Mouse (Mus musculus) liver, embryonic 12.5 days (tissue): ENCODE data around the gene Hhatl. TPM values are rescaled to one million over a fixed set of nuclear protein-coding genes. Genes with fewer than 3 reads are reported as not detected.

Source experiments
- ATAC-seq: fragments of 200-750 bp; cut with Nextera tagmentation; 2 replicates; pipeline ENCODE4 v1.8.0; 2017; ENCODE audit warnings: moderate number of reproducible peaks, mild to moderate bottlenecking, moderate library complexity
- H3K27ac ChIP-seq: fragments of 300-500 bp; sonication (generic); 2 replicates; pipeline ENCODE4 v1.5.1; 2016; ENCODE audit warnings: mild to moderate bottlenecking
- H3K27me3 ChIP-seq: fragments of 300-500 bp; sonication (generic); replicated peaks from 2 replicates; pipeline ENCODE4 v1.6.1; 2016; ENCODE audit warnings: mild to moderate bottlenecking, moderate library complexity
- H3K36me3 ChIP-seq: fragments of 300-500 bp; sonication (generic); 2 replicates; pipeline ENCODE4 v1.6.1; 2016; ENCODE audit warnings: mild to moderate bottlenecking, moderate library complexity
- H3K4me1 ChIP-seq: fragments of 300-500 bp; sonication (generic); 2 replicates; pipeline ENCODE4 v1.6.1; 2016
- H3K4me2 ChIP-seq: fragments of 300-500 bp; sonication (generic); 2 replicates; pipeline ENCODE4 v1.6.1; 2016; ENCODE audit warnings: mild to moderate bottlenecking, moderate library complexity
- H3K4me3 ChIP-seq: fragments of 300-500 bp; sonication (generic); 2 replicates; pipeline ENCODE4 v1.5.1; 2016; ENCODE audit warnings: mild to moderate bottlenecking, moderate library complexity
- H3K9ac ChIP-seq: fragments of 300-500 bp; sonication (generic); 2 replicates; pipeline ENCODE4 v1.6.1; 2016; ENCODE audit warnings: mild to moderate bottlenecking, moderate library complexity
- H3K9me3 ChIP-seq: fragments of 300-500 bp; sonication (generic); replicated peaks from 2 replicates; pipeline ENCODE4 v1.6.1; 2016; ENCODE audit warnings: mild to moderate bottlenecking, moderate library complexity
- WGBS: fragments of 180-500 bp; shearing (Covaris S2); methylation state at CpG from one replicate; pipeline ENCODE4 v1.1.7; 2016; ENCODE audit not compliant: insufficient replicate concordance; 5-methylcytosine and 5-hydroxymethylcytosine counted together
- polyA plus RNA-seq: library from polyadenylated mRNA; unstranded; fragments of >200 nt; fragmentation: Nextera tagmentation; extraction: Ambion mirVana; gene quantifications from 2 replicates; pipeline ENCODE4 v1.2.1, GENCODE M21; 2016

Gene Hhatl
- not detected in 2 replicates for polyA plus RNA-seq

GRCm38 (mm10) chr9:121791757-121792521, at the start of gene Hhatl:
TSS of gene Hhatl (minus strand) at chr9:121792507.
- no peak within 1 kb of the TSS for H3K4me2 ChIP-seq
- H3K4me1 ChIP-seq: no peaks in the 10 kb centered on the region
- WGBS: 51% methylated on average over 24 of the region's 24 CpGs
- peaks cover 10% of the 10 kb centered on the region; the same call in 1 of the 2 replicates for H3K27me3 ChIP-seq
- ATAC-seq: no peak
- H3K9me3 ChIP-seq: no peaks in the 10 kb centered on the region
- H3K27ac ChIP-seq: no peak within 1 kb of the TSS
- H3K9ac ChIP-seq: no peak within 1 kb of the TSS
- H3K36me3 ChIP-seq: no peaks in the 10 kb centered on the region
- no peak within 1 kb of the TSS for H3K4me3 ChIP-seq

- 0 out of 2 replicates have a peak, but pooled peaks have one; percentile 18 for ATAC-seq
- H3K27ac ChIP-seq: no peak overlapping the region
- no peak overlapping the region for H3K9ac ChIP-seq
- peaks cover 45% of the 10 kb centered on the region for H3K27me3 ChIP-seq
- H3K36me3 ChIP-seq: no peaks in the 10 kb centered on the region
- WGBS: 37% methylated on average over 7 of the region's 7 CpGs
- peak overlapping the region; percentile 71 for H3K4me2 ChIP-seq
- H3K4me1 ChIP-seq: peaks cover 9% of the 10 kb centered on the region; the same call in 1 of the 2 replicates
- 0 out of 2 replicates have a peak, but pooled peaks cover 6% of the 10 kb centered on the region for H3K9me3 ChIP-seq
- peak overlapping the region; percentile 48 for H3K4me3 ChIP-seq
Measured at GRCm38 (mm10) chr9:121839622-121839965, 47.3 kb upstream of the Hhatl start.

- Histone ChIP-seq H3K27ac (no peak within 1 kb of the TSS), H3K9me3 (0 out of 2 replicates have a peak, but pooled peaks cover 6% of the 10 kb centered on the region), H3K4me3 (peak within 1 kb of the TSS; percentile 48), H3K4me2 (peak within 1 kb of the TSS; percentile 71), H3K27me3 (peaks cover 45% of the 10 kb centered on the region), H3K36me3 (no peaks in the 10 kb centered on the region), H3K9ac (peak within 1 kb of the TSS; percentile 43; the same call in 1 of the 2 replicates), H3K4me1 (peaks cover 9% of the 10 kb centered on the region; the same call in 1 of the 2 replicates)
- ATAC-seq: peak; percentile 59; the same call in 1 of the 2 replicates
- 3% methylated on average over 61 of the region's 61 CpGs for WGBS
Measured at GRCm38 (mm10) chr9:121838829-121839621, 46.7 kb upstream of the Hhatl start, which contains the start of gene Ccdc13. TSS of gene Ccdc13 (minus strand) at chr9:121839461.

- Histone ChIP-seq H3K9me3 (0 out of 2 replicates have a peak, but pooled peaks cover 6% of the 10 kb centered on the region), H3K4me1 (peaks cover 9% of the 10 kb centered on the region; the same call in 1 of the 2 replicates), H3K27ac (no peak overlapping the region), H3K4me2 (no peak overlapping the region), H3K4me3 (no peak overlapping the region), H3K27me3 (peaks cover 45% of the 10 kb centered on the region), H3K9ac (no peak overlapping the region), H3K36me3 (no peaks in the 10 kb centered on the region)
- 68% methylated on average over 6 of the region's 6 CpGs for WGBS
- no peak for ATAC-seq
Measured at GRCm38 (mm10) chr9:121838008-121838407, 45.7 kb upstream of the Hhatl start.

- H3K27me3 ChIP-seq: peaks cover 18% of the 10 kb centered on the region
- no peaks in the 10 kb centered on the region for H3K36me3 ChIP-seq
- WGBS: 73% methylated on average over 11 of the region's 11 CpGs
- no peak overlapping the region for H3K4me2 ChIP-seq
- no peak overlapping the region for H3K4me3 ChIP-seq
- no peak overlapping the region for H3K9ac ChIP-seq
- no peak for ATAC-seq
- H3K4me1 ChIP-seq: peaks cover 1% of the 10 kb centered on the region; the same call in 1 of the 2 replicates
- H3K27ac ChIP-seq: no peak overlapping the region
- H3K9me3 ChIP-seq: 0 out of 2 replicates have a peak, but pooled peaks cover 6% of the 10 kb centered on the region
Measured at GRCm38 (mm10) chr9:121833825-121834224, 41.5 kb upstream of the Hhatl start.

- Histone ChIP-seq H3K9ac (no peak overlapping the region), H3K36me3 (no peaks in the 10 kb centered on the region), H3K27ac (no peak overlapping the region), H3K27me3 (no peaks in the 10 kb centered on the region), H3K9me3 (0 out of 2 replicates have a peak, but pooled peaks cover 6% of the 10 kb centered on the region), H3K4me2 (no peak overlapping the region), H3K4me1 (no peaks in the 10 kb centered on the region), H3K4me3 (no peak overlapping the region)
- 19% methylated on average over 6 of the region's 6 CpGs for WGBS
- ATAC-seq: no peak
Measured at GRCm38 (mm10) chr9:121830956-121831293, 38.6 kb upstream of the Hhatl start.

GRCm38 (mm10) chr9:121830243-121830955, 38.1 kb upstream of the Hhatl start:
- Histone ChIP-seq H3K4me1 (no peaks in the 10 kb centered on the region), H3K9ac (no peak overlapping the region), H3K36me3 (no peaks in the 10 kb centered on the region), H3K4me3 (no peak overlapping the region), H3K4me2 (no peak overlapping the region), H3K27ac (no peak overlapping the region), H3K9me3 (0 out of 2 replicates have a peak, but pooled peaks cover 3% of the 10 kb centered on the region), H3K27me3 (no peaks in the 10 kb centered on the region)
- no peak for ATAC-seq
- WGBS: 70% methylated on average over 6 of the region's 6 CpGs

- Histone ChIP-seq H3K27me3 (no peaks in the 10 kb centered on the region), H3K36me3 (no peaks in the 10 kb centered on the region), H3K9ac (no peak overlapping the region), H3K4me3 (no peak overlapping the region), H3K4me2 (no peak overlapping the region), H3K4me1 (no peaks in the 10 kb centered on the region), H3K27ac (no peak overlapping the region), H3K9me3 (no peaks in the 10 kb centered on the region)
- no peak for ATAC-seq
- WGBS: 44% methylated on average over 7 of the region's 7 CpGs
Measured at GRCm38 (mm10) chr9:121829270-121829992, 37.1 kb upstream of the Hhatl start.

- no peak overlapping the region for H3K4me3 ChIP-seq
- no peak overlapping the region for H3K9ac ChIP-seq
- WGBS: 33% methylated on average over 6 of the region's 6 CpGs
- H3K4me1 ChIP-seq: no peaks in the 10 kb centered on the region
- no peaks in the 10 kb centered on the region for H3K27me3 ChIP-seq
- no peak overlapping the region for H3K27ac ChIP-seq
- no peak for ATAC-seq
- no peak overlapping the region for H3K4me2 ChIP-seq
- H3K9me3 ChIP-seq: no peaks in the 10 kb centered on the region
- H3K36me3 ChIP-seq: no peaks in the 10 kb centered on the region
Measured at GRCm38 (mm10) chr9:121828314-121828713, 36.0 kb upstream of the Hhatl start.

GRCm38 (mm10) chr9:121826356-121826755, 34.0 kb upstream of the Hhatl start:
- H3K4me1 ChIP-seq: no peaks in the 10 kb centered on the region
- H3K27ac ChIP-seq: no peak overlapping the region
- 71% methylated on average over 3 of the region's 3 CpGs for WGBS
- H3K9ac ChIP-seq: no peak overlapping the region
- ATAC-seq: no peak
- H3K4me2 ChIP-seq: no peak overlapping the region
- H3K36me3 ChIP-seq: no peaks in the 10 kb centered on the region
- no peaks in the 10 kb centered on the region for H3K27me3 ChIP-seq
- H3K9me3 ChIP-seq: no peaks in the 10 kb centered on the region
- H3K4me3 ChIP-seq: no peak overlapping the region

GRCm38 (mm10) chr9:121823991-121824390, 31.7 kb upstream of the Hhatl start:
- WGBS: 61% methylated on average over 7 of the region's 7 CpGs
- no peaks in the 10 kb centered on the region for H3K27me3 ChIP-seq
- no peak overlapping the region for H3K4me3 ChIP-seq
- no peak overlapping the region for H3K4me2 ChIP-seq
- no peaks in the 10 kb centered on the region for H3K9me3 ChIP-seq
- H3K9ac ChIP-seq: no peak overlapping the region
- no peak overlapping the region for H3K27ac ChIP-seq
- H3K4me1 ChIP-seq: no peaks in the 10 kb centered on the region
- H3K36me3 ChIP-seq: no peaks in the 10 kb centered on the region
- no peak for ATAC-seq
